Mouse (Mus musculus): ENCODE results near the gene Macrod2. TPM values are rescaled to one million over a fixed set of nuclear protein-coding genes. Genes with fewer than 3 reads are reported as not detected.

Macrod2 gene
- polyA plus RNA-seq, 1 experiment from 2014 or later = 28.7 TPM

GRCm38 (mm10) chr2:140662673-140663072 is 267.6 kb downstream of the Macrod2 start:
- no peak overlapping the region for H3K27ac ChIP-seq (ENCODE audit: low read length)
- ATAC-seq (ENCODE audit: low FRiP score, low TSS enrichment) = peak; percentile 75; the same call in 1 of the 2 replicates
- H3K9ac ChIP-seq (replicated peaks; ENCODE audit: low read length) = no peak overlapping the region
- no peaks in the 10 kb centered on the region for H3K27me3 ChIP-seq (ENCODE audit: insufficient read depth, low read length)
- no peaks in the 10 kb centered on the region for H3K9me3 ChIP-seq (ENCODE audit: low read length)
- H3K4me2 ChIP-seq (replicated peaks; ENCODE audit: low read depth, low read length) = no peak overlapping the region
- H3K36me3 ChIP-seq (ENCODE audit: insufficient read depth, low read length) = peaks cover 18% of the 10 kb centered on the region
- H3K4me3 ChIP-seq (ENCODE audit: low read length) = no peak overlapping the region
- peaks cover 13% of the 10 kb centered on the region for H3K4me1 ChIP-seq (ENCODE audit: insufficient read depth, low read length)
- 41% methylated on average over 5 of the region's 5 CpGs for WGBS

- H3K27me3 ChIP-seq (ENCODE audit: insufficient read depth, low read length) = no peaks in the 10 kb centered on the region
- no peak for ATAC-seq (ENCODE audit: low FRiP score, low TSS enrichment)
- peaks cover 15% of the 10 kb centered on the region for H3K36me3 ChIP-seq (ENCODE audit: insufficient read depth, low read length)
- H3K4me2 ChIP-seq (replicated peaks; ENCODE audit: low read depth, low read length) = no peak overlapping the region
- 90% methylated on average over 4 of the region's 4 CpGs for WGBS
- H3K4me1 ChIP-seq (ENCODE audit: insufficient read depth, low read length) = peaks cover 23% of the 10 kb centered on the region
- H3K9me3 ChIP-seq (ENCODE audit: low read length) = no peaks in the 10 kb centered on the region
- H3K4me3 ChIP-seq (ENCODE audit: low read length) = no peak overlapping the region
- H3K27ac ChIP-seq (ENCODE audit: low read length) = no peak overlapping the region
- no peak overlapping the region for H3K9ac ChIP-seq (replicated peaks; ENCODE audit: low read length)
Observed at GRCm38 (mm10) chr2:140664381-140664780, 269.3 kb downstream of the Macrod2 start.

- H3K4me2 ChIP-seq (replicated peaks; ENCODE audit: low read depth, low read length) = peak overlapping the region; percentile 39; the same call in 1 of the 2 replicates
- H3K9ac ChIP-seq (replicated peaks; ENCODE audit: low read length) = no peak overlapping the region
- no peaks in the 10 kb centered on the region for H3K9me3 ChIP-seq (ENCODE audit: low read length)
- no peaks in the 10 kb centered on the region for H3K36me3 ChIP-seq (ENCODE audit: insufficient read depth, low read length)
- H3K27me3 ChIP-seq (ENCODE audit: insufficient read depth, low read length) = no peaks in the 10 kb centered on the region
- WGBS = 35% methylated on average over 7 of the region's 7 CpGs
- no peak overlapping the region for H3K27ac ChIP-seq (ENCODE audit: low read length)
- peaks cover 26% of the 10 kb centered on the region for H3K4me1 ChIP-seq (ENCODE audit: insufficient read depth, low read length)
- H3K4me3 ChIP-seq (ENCODE audit: low read length) = no peak overlapping the region
- no peak for ATAC-seq (ENCODE audit: low FRiP score, low TSS enrichment)
Observed at GRCm38 (mm10) chr2:140666846-140667245, 271.7 kb downstream of the Macrod2 start.

GRCm38 (mm10) chr2:140667261-140668047 is 272.3 kb downstream of the Macrod2 start:
- Histone ChIP-seq H3K4me2 (replicated peaks; ENCODE audit: low read depth, low read length) (peak overlapping the region; percentile 39), H3K27me3 (ENCODE audit: insufficient read depth, low read length) (no peaks in the 10 kb centered on the region), H3K9me3 (ENCODE audit: low read length) (no peaks in the 10 kb centered on the region), H3K27ac (ENCODE audit: low read length) (no peak overlapping the region), H3K4me3 (ENCODE audit: low read length) (peak overlapping the region; percentile 10; the same call in 1 of the 2 replicates), H3K4me1 (ENCODE audit: insufficient read depth, low read length) (peaks cover 26% of the 10 kb centered on the region), H3K36me3 (ENCODE audit: insufficient read depth, low read length) (no peaks in the 10 kb centered on the region), H3K9ac (replicated peaks; ENCODE audit: low read length) (0 out of 2 replicates have a peak overlapping the region, but pooled peaks have one; percentile 39)
- no peak for ATAC-seq (ENCODE audit: low FRiP score, low TSS enrichment)
- WGBS = 68% methylated on average over 13 of the region's 13 CpGs

GRCm38 (mm10) chr2:140668311-140668710 is 273.2 kb downstream of the Macrod2 start:
- no peaks in the 10 kb centered on the region for H3K27me3 ChIP-seq (ENCODE audit: insufficient read depth, low read length)
- ATAC-seq (ENCODE audit: low FRiP score, low TSS enrichment) = peak; percentile 52; the same call in 1 of the 2 replicates
- H3K9ac ChIP-seq (replicated peaks; ENCODE audit: low read length) = peak overlapping the region; percentile 14
- H3K4me2 ChIP-seq (replicated peaks; ENCODE audit: low read depth, low read length) = peak overlapping the region; percentile 39
- no peak overlapping the region for H3K27ac ChIP-seq (ENCODE audit: low read length)
- H3K9me3 ChIP-seq (ENCODE audit: low read length) = no peaks in the 10 kb centered on the region
- 2% methylated on average over 8 of the region's 8 CpGs for whole genome bisulfite sequencing
- H3K4me3 ChIP-seq (ENCODE audit: low read length) = peak overlapping the region; percentile 37
- H3K36me3 ChIP-seq (ENCODE audit: insufficient read depth, low read length) = no peaks in the 10 kb centered on the region
- peaks cover 22% of the 10 kb centered on the region for H3K4me1 ChIP-seq (ENCODE audit: insufficient read depth, low read length)

- Histone ChIP-seq H3K4me2 (replicated peaks; ENCODE audit: low read depth, low read length) (peak overlapping the region; percentile 39), H3K9ac (replicated peaks; ENCODE audit: low read length) (peak overlapping the region; percentile 39), H3K27ac (ENCODE audit: low read length) (no peak overlapping the region), H3K4me1 (ENCODE audit: insufficient read depth, low read length) (peaks cover 22% of the 10 kb centered on the region), H3K36me3 (ENCODE audit: insufficient read depth, low read length) (no peaks in the 10 kb centered on the region), H3K4me3 (ENCODE audit: low read length) (peak overlapping the region; percentile 37), H3K27me3 (ENCODE audit: insufficient read depth, low read length) (no peaks in the 10 kb centered on the region), H3K9me3 (ENCODE audit: low read length) (no peaks in the 10 kb centered on the region)
- WGBS = 19% methylated on average over 2 of the region's 2 CpGs
- no peak for ATAC-seq (ENCODE audit: low FRiP score, low TSS enrichment)
Observed at GRCm38 (mm10) chr2:140669081-140669480, 274.0 kb downstream of the Macrod2 start.

- Histone ChIP-seq H3K9me3 (ENCODE audit: low read length) (no peaks in the 10 kb centered on the region), H3K27ac (ENCODE audit: low read length) (no peak overlapping the region), H3K4me3 (ENCODE audit: low read length) (peak overlapping the region; percentile 33), H3K27me3 (ENCODE audit: insufficient read depth, low read length) (no peaks in the 10 kb centered on the region), H3K4me2 (replicated peaks; ENCODE audit: low read depth, low read length) (peak overlapping the region; percentile 76), H3K4me1 (ENCODE audit: insufficient read depth, low read length) (peaks cover 22% of the 10 kb centered on the region), H3K36me3 (ENCODE audit: insufficient read depth, low read length) (no peaks in the 10 kb centered on the region), H3K9ac (replicated peaks; ENCODE audit: low read length) (no peak overlapping the region)
- WGBS = 62% methylated on average over 2 of the region's 2 CpGs
- ATAC-seq (ENCODE audit: low FRiP score, low TSS enrichment) = no peak
Observed at GRCm38 (mm10) chr2:140669786-140670185, 274.7 kb downstream of the Macrod2 start.

GRCm38 (mm10) chr2:140670457-140670856 is 275.3 kb downstream of the Macrod2 start:
- Histone ChIP-seq H3K4me3 (ENCODE audit: low read length) (peak overlapping the region; percentile 70), H3K27me3 (ENCODE audit: insufficient read depth, low read length) (no peaks in the 10 kb centered on the region), H3K4me1 (ENCODE audit: insufficient read depth, low read length) (peaks cover 22% of the 10 kb centered on the region), H3K9me3 (ENCODE audit: low read length) (no peaks in the 10 kb centered on the region), H3K4me2 (replicated peaks; ENCODE audit: low read depth, low read length) (peak overlapping the region; percentile 76), H3K9ac (replicated peaks; ENCODE audit: low read length) (peak overlapping the region; percentile 79), H3K27ac (ENCODE audit: low read length) (0 out of 2 replicates have a peak overlapping the region, but pooled peaks have one; percentile 80), H3K36me3 (ENCODE audit: insufficient read depth, low read length) (no peaks in the 10 kb centered on the region)
- ATAC-seq (ENCODE audit: low FRiP score, low TSS enrichment) = peak; percentile 61
- under 1% methylated on average over 12 of the region's 12 CpGs for WGBS

GRCm38 (mm10) chr2:140670963-140671702 is 276.0 kb downstream of the Macrod2 start, which contains the start of gene Flrt3:
Gene Flrt3, minus strand, starts transcription at chr2:140671469.
- under 1% methylated on average over 26 of the region's 26 CpGs for WGBS
- Histone ChIP-seq H3K4me3 (ENCODE audit: low read length) (peak within 1 kb of the TSS; percentile 70), H3K4me2 (replicated peaks; ENCODE audit: low read depth, low read length) (peak within 1 kb of the TSS; percentile 76), H3K27me3 (ENCODE audit: insufficient read depth, low read length) (no peaks in the 10 kb centered on the region), H3K4me1 (ENCODE audit: insufficient read depth, low read length) (peaks cover 22% of the 10 kb centered on the region), H3K9me3 (ENCODE audit: low read length) (no peaks in the 10 kb centered on the region), H3K27ac (ENCODE audit: low read length) (peak within 1 kb of the TSS; percentile 80), H3K9ac (replicated peaks; ENCODE audit: low read length) (peak within 1 kb of the TSS; percentile 79), H3K36me3 (ENCODE audit: insufficient read depth, low read length) (no peaks in the 10 kb centered on the region)
- ATAC-seq (ENCODE audit: low FRiP score, low TSS enrichment) = peak; percentile 100

Measured in kidney, embryonic 16.5 days (tissue).